Mouse (Mus musculus) C2C12 (cell line): Measurements from ENCODE around the gene Evi5l.

Source experiments
- CEBPB ChIP-seq: IDR thresholded peaks from one replicate; pipeline ENCODE4 v1.6.1; 2011; ENCODE audit warnings: low read depth, mild to moderate bottlenecking, control low read depth, moderate library complexity
- CTCF ChIP-seq: IDR thresholded peaks from one replicate; pipeline ENCODE4 v1.5.1; 2011; ENCODE audit not compliant: control insufficient read depth, insufficient read depth, insufficient read length
- MAX ChIP-seq: IDR thresholded peaks from one replicate; pipeline ENCODE4 v1.6.1; 2011; ENCODE audit warnings: mild to moderate bottlenecking, control low read depth
- MYOD1 ChIP-seq: IDR thresholded peaks from one replicate; pipeline ENCODE4 v1.6.1; 2011; ENCODE audit warnings: low read depth; ENCODE audit not compliant: control insufficient read depth, insufficient read length
- USF1 ChIP-seq: IDR thresholded peaks from one replicate; pipeline ENCODE4 v1.6.1; 2011; ENCODE audit warnings: low read depth, mild to moderate bottlenecking, control low read depth, moderate library complexity

GRCm38 (mm10) chr8:4252934-4253841, 86.8 kb downstream of the Evi5l start, which contains the start of gene Snapc2:
- TF ChIP-seq CTCF, result no peak
- TF ChIP-seq USF1, result no peak
- TF ChIP-seq MYOD1, result no peak
- TF ChIP-seq MAX, result peak; percentile 69
- TF ChIP-seq CEBPB, result no peak
